Mouse (Mus musculus): ENCODE measurements around the gene Ptbp3. TPM values are rescaled to one million over a fixed set of nuclear protein-coding genes. Genes with fewer than 3 reads are reported as not detected.

The Ptbp3 gene
- polyA plus RNA-seq, 1 experiment from 2014 or later, result 30.3 TPM

- no peak overlapping the region for H3K4me3 ChIP-seq (ENCODE audit: low read depth, low read length)
- WGBS, result 77% methylated on average over 4 of the region's 4 CpGs
- no peak overlapping the region for H3K27ac ChIP-seq (ENCODE audit: low read depth, low read length)
- no peak overlapping the region for H3K4me2 ChIP-seq (ENCODE audit: low read depth, low read length, severe bottlenecking)
- H3K9me3 ChIP-seq (ENCODE audit: control insufficient read depth, low read length), result no peaks in the 10 kb centered on the region
- ATAC-seq (replicated peaks; ENCODE audit: low FRiP score) (no peak), DNase-seq (ENCODE audit: low spot score) (no peak)
- no peak overlapping the region for H3K9ac ChIP-seq (ENCODE audit: low read length)
- H3K4me1 ChIP-seq (replicated peaks; ENCODE audit: control insufficient read depth, insufficient read depth, low read length), result no peaks in the 10 kb centered on the region
- peaks cover 3% of the 10 kb centered on the region; the same call in 1 of the 2 replicates for H3K27me3 ChIP-seq (ENCODE audit: control insufficient read depth, insufficient read depth, low read length)
- H3K36me3 ChIP-seq (ENCODE audit: control insufficient read depth, insufficient read depth, low read length), result no peaks in the 10 kb centered on the region
These were observed 105.1 kb downstream of the Ptbp3 start for GRCm38 (mm10) chr4:59444085-59444484.

GRCm38 (mm10) chr4:59441265-59441664 lies 107.9 kb downstream of the Ptbp3 start:
- Histone ChIP-seq H3K9ac (ENCODE audit: low read length) (no peak overlapping the region), H3K36me3 (ENCODE audit: control insufficient read depth, insufficient read depth, low read length) (no peaks in the 10 kb centered on the region), H3K4me3 (ENCODE audit: low read depth, low read length) (no peak overlapping the region), H3K27ac (ENCODE audit: low read depth, low read length) (no peak overlapping the region), H3K4me1 (replicated peaks; ENCODE audit: control insufficient read depth, insufficient read depth, low read length) (no peaks in the 10 kb centered on the region; the same call in 1 of the 2 replicates), H3K4me2 (ENCODE audit: low read depth, low read length, severe bottlenecking) (no peak overlapping the region), H3K9me3 (ENCODE audit: control insufficient read depth, low read length) (no peaks in the 10 kb centered on the region), H3K27me3 (ENCODE audit: control insufficient read depth, insufficient read depth, low read length) (peaks cover 14% of the 10 kb centered on the region)
- DNase-seq (ENCODE audit: low spot score) (no peak), ATAC-seq (replicated peaks; ENCODE audit: low FRiP score) (no peak)
- whole genome bisulfite sequencing, result 82% methylated on average over 1 of the region's 1 CpGs

- ATAC-seq (replicated peaks; ENCODE audit: low FRiP score), result no peak
- no peaks in the 10 kb centered on the region for H3K9me3 ChIP-seq (ENCODE audit: control insufficient read depth, low read length)
- no peak overlapping the region for H3K4me3 ChIP-seq (ENCODE audit: low read depth, low read length)
- H3K27me3 ChIP-seq (ENCODE audit: control insufficient read depth, insufficient read depth, low read length), result peaks cover 14% of the 10 kb centered on the region
- no peak overlapping the region for H3K4me2 ChIP-seq (ENCODE audit: low read depth, low read length, severe bottlenecking)
- H3K36me3 ChIP-seq (ENCODE audit: control insufficient read depth, insufficient read depth, low read length), result no peaks in the 10 kb centered on the region
- no peak overlapping the region for H3K9ac ChIP-seq (ENCODE audit: low read length)
- WGBS, result 55% methylated on average over 2 of the region's 2 CpGs
- no peak overlapping the region for H3K27ac ChIP-seq (ENCODE audit: low read depth, low read length)
- H3K4me1 ChIP-seq (replicated peaks; ENCODE audit: control insufficient read depth, insufficient read depth, low read length), result no peaks in the 10 kb centered on the region; the same call in 1 of the 2 replicates
- DNase-seq (ENCODE audit: low spot score), result no peak
These were observed 109.2 kb downstream of the Ptbp3 start for GRCm38 (mm10) chr4:59439960-59440359.

GRCm38 (mm10) chr4:59439041-59439440 lies 110.1 kb downstream of the Ptbp3 start:
- Histone ChIP-seq H3K36me3 (ENCODE audit: control insufficient read depth, insufficient read depth, low read length) (no peaks in the 10 kb centered on the region), H3K4me3 (ENCODE audit: low read depth, low read length) (no peak overlapping the region), H3K9ac (ENCODE audit: low read length) (no peak overlapping the region), H3K27ac (ENCODE audit: low read depth, low read length) (no peak overlapping the region), H3K27me3 (ENCODE audit: control insufficient read depth, insufficient read depth, low read length) (peaks cover 14% of the 10 kb centered on the region), H3K9me3 (ENCODE audit: control insufficient read depth, low read length) (no peaks in the 10 kb centered on the region), H3K4me1 (replicated peaks; ENCODE audit: control insufficient read depth, insufficient read depth, low read length) (no peaks in the 10 kb centered on the region; the same call in 1 of the 2 replicates), H3K4me2 (ENCODE audit: low read depth, low read length, severe bottlenecking) (no peak overlapping the region)
- ATAC-seq (replicated peaks; ENCODE audit: low FRiP score) (no peak), DNase-seq (ENCODE audit: low spot score) (no peak)
- 38% methylated on average over 5 of the region's 5 CpGs for WGBS

GRCm38 (mm10) chr4:59437990-59438854 lies 110.9 kb downstream of the Ptbp3 start, which contains the start of gene Susd1:
TSS of gene Susd1 (minus strand) at chr4:59438633.
- WGBS, result 1% methylated on average over 74 of the region's 75 CpGs
- Histone ChIP-seq H3K27ac (ENCODE audit: low read depth, low read length) (no peak within 1 kb of the TSS), H3K27me3 (ENCODE audit: control insufficient read depth, insufficient read depth, low read length) (peaks cover 14% of the 10 kb centered on the region), H3K36me3 (ENCODE audit: control insufficient read depth, insufficient read depth, low read length) (no peaks in the 10 kb centered on the region), H3K4me2 (ENCODE audit: low read depth, low read length, severe bottlenecking) (peak within 1 kb of the TSS; percentile 97), H3K4me1 (replicated peaks; ENCODE audit: control insufficient read depth, insufficient read depth, low read length) (no peaks in the 10 kb centered on the region; the same call in 1 of the 2 replicates), H3K9ac (ENCODE audit: low read length) (peak within 1 kb of the TSS; percentile 70), H3K9me3 (ENCODE audit: control insufficient read depth, low read length) (no peaks in the 10 kb centered on the region), H3K4me3 (ENCODE audit: low read depth, low read length) (peak within 1 kb of the TSS; percentile 56)
- DNase-seq (ENCODE audit: low spot score) (peak; percentile 78), ATAC-seq (replicated peaks; ENCODE audit: low FRiP score) (peak; percentile 86)

GRCm38 (mm10) chr4:59435951-59436350 lies 113.2 kb downstream of the Ptbp3 start:
- ATAC-seq (replicated peaks; ENCODE audit: low FRiP score), result no peak
- WGBS, result 84% methylated on average over 4 of the region's 4 CpGs
- Histone ChIP-seq H3K9me3 (ENCODE audit: control insufficient read depth, low read length) (no peaks in the 10 kb centered on the region), H3K4me1 (replicated peaks; ENCODE audit: control insufficient read depth, insufficient read depth, low read length) (no peaks in the 10 kb centered on the region; the same call in 1 of the 2 replicates), H3K27me3 (ENCODE audit: control insufficient read depth, insufficient read depth, low read length) (peaks cover 14% of the 10 kb centered on the region), H3K27ac (ENCODE audit: low read depth, low read length) (no peak overlapping the region), H3K9ac (ENCODE audit: low read length) (no peak overlapping the region), H3K4me2 (ENCODE audit: low read depth, low read length, severe bottlenecking) (no peak overlapping the region), H3K36me3 (ENCODE audit: control insufficient read depth, insufficient read depth, low read length) (no peaks in the 10 kb centered on the region), H3K4me3 (ENCODE audit: low read depth, low read length) (no peak overlapping the region)
- DNase-seq (ENCODE audit: low spot score), result no peak

GRCm38 (mm10) chr4:59434039-59434438 lies 115.1 kb downstream of the Ptbp3 start:
- Histone ChIP-seq H3K27ac (ENCODE audit: low read depth, low read length) (no peak overlapping the region), H3K4me1 (replicated peaks; ENCODE audit: control insufficient read depth, insufficient read depth, low read length) (no peaks in the 10 kb centered on the region; the same call in 1 of the 2 replicates), H3K4me3 (ENCODE audit: low read depth, low read length) (no peak overlapping the region), H3K4me2 (ENCODE audit: low read depth, low read length, severe bottlenecking) (no peak overlapping the region), H3K9me3 (ENCODE audit: control insufficient read depth, low read length) (no peaks in the 10 kb centered on the region), H3K9ac (ENCODE audit: low read length) (no peak overlapping the region), H3K36me3 (ENCODE audit: control insufficient read depth, insufficient read depth, low read length) (no peaks in the 10 kb centered on the region), H3K27me3 (ENCODE audit: control insufficient read depth, insufficient read depth, low read length) (peaks cover 11% of the 10 kb centered on the region)
- DNase-seq (ENCODE audit: low spot score), result no peak
- ATAC-seq (replicated peaks; ENCODE audit: low FRiP score), result no peak
- WGBS, result 69% methylated on average over 3 of the region's 3 CpGs

- H3K4me3 ChIP-seq (ENCODE audit: low read depth, low read length), result no peak overlapping the region
- ATAC-seq (replicated peaks; ENCODE audit: low FRiP score) (no peak), DNase-seq (ENCODE audit: low spot score) (no peak)
- no peaks in the 10 kb centered on the region for H3K36me3 ChIP-seq (ENCODE audit: control insufficient read depth, insufficient read depth, low read length)
- H3K4me2 ChIP-seq (ENCODE audit: low read depth, low read length, severe bottlenecking), result no peak overlapping the region
- H3K27me3 ChIP-seq (ENCODE audit: control insufficient read depth, insufficient read depth, low read length), result no peaks in the 10 kb centered on the region
- WGBS, result 88% methylated on average over 6 of the region's 6 CpGs
- H3K9ac ChIP-seq (ENCODE audit: low read length), result no peak overlapping the region
- no peaks in the 10 kb centered on the region for H3K4me1 ChIP-seq (replicated peaks; ENCODE audit: control insufficient read depth, insufficient read depth, low read length)
- no peak overlapping the region for H3K27ac ChIP-seq (ENCODE audit: low read depth, low read length)
- no peaks in the 10 kb centered on the region for H3K9me3 ChIP-seq (ENCODE audit: control insufficient read depth, low read length)
These were observed 120.0 kb downstream of the Ptbp3 start for GRCm38 (mm10) chr4:59429128-59429527.

Measured in forebrain, embryonic 11.5 days (tissue).